Mouse (Mus musculus): ENCODE measurements at regions not wholly inside any gene's neighbourhood (a gene's known extent, or its start where the extent isn't known, plus 50 kb on each side); places are given as distances from the start of the nearest gene placed in this dataset.

GRCm38 (mm10) chr15:6998576-6999070 lies 91.8 kb upstream of the Lifr start:
- no peak overlapping the region for H3K4me3 ChIP-seq (ENCODE audit: low read length)
- H3K9ac ChIP-seq (ENCODE audit: low read length), result no peak overlapping the region
- no peaks in the 10 kb centered on the region for H3K36me3 ChIP-seq (ENCODE audit: control insufficient read depth, insufficient read depth, low read length)
- H3K4me1 ChIP-seq (replicated peaks; ENCODE audit: control insufficient read depth, insufficient read depth, low read length), result no peaks in the 10 kb centered on the region
- no peaks in the 10 kb centered on the region for H3K27me3 ChIP-seq (ENCODE audit: control insufficient read depth, insufficient read depth, low read depth, low read length)
- no peak overlapping the region for H3K4me2 ChIP-seq (ENCODE audit: low read depth, low read length)
- H3K27ac ChIP-seq (ENCODE audit: low read length), result no peak overlapping the region
- no peaks in the 10 kb centered on the region for H3K9me3 ChIP-seq (ENCODE audit: control insufficient read depth, low read length)
- ATAC-seq (ENCODE audit: low read depth), result no peak
- 60% methylated on average over 5 of the region's 5 CpGs for WGBS

- ATAC-seq (ENCODE audit: low read depth), result no peak
- Histone ChIP-seq H3K4me1 (replicated peaks; ENCODE audit: control insufficient read depth, insufficient read depth, low read length) (no peaks in the 10 kb centered on the region), H3K9ac (ENCODE audit: low read length) (no peak overlapping the region), H3K4me2 (ENCODE audit: low read depth, low read length) (no peak overlapping the region), H3K27ac (ENCODE audit: low read length) (no peak overlapping the region), H3K9me3 (ENCODE audit: control insufficient read depth, low read length) (no peaks in the 10 kb centered on the region), H3K4me3 (ENCODE audit: low read length) (no peak overlapping the region), H3K27me3 (ENCODE audit: control insufficient read depth, insufficient read depth, low read depth, low read length) (no peaks in the 10 kb centered on the region), H3K36me3 (ENCODE audit: control insufficient read depth, insufficient read depth, low read length) (no peaks in the 10 kb centered on the region)
- WGBS, result 70% methylated on average over 3 of the region's 3 CpGs
Observed at GRCm38 (mm10) chr15:6999667-7000066, 90.7 kb upstream of the Lifr start.

- no peaks in the 10 kb centered on the region for H3K9me3 ChIP-seq (ENCODE audit: control insufficient read depth, low read length)
- H3K4me3 ChIP-seq (ENCODE audit: low read length), result no peak overlapping the region
- no peak overlapping the region for H3K9ac ChIP-seq (ENCODE audit: low read length)
- no peaks in the 10 kb centered on the region for H3K4me1 ChIP-seq (replicated peaks; ENCODE audit: control insufficient read depth, insufficient read depth, low read length)
- no peaks in the 10 kb centered on the region for H3K27me3 ChIP-seq (ENCODE audit: control insufficient read depth, insufficient read depth, low read depth, low read length)
- no peaks in the 10 kb centered on the region for H3K36me3 ChIP-seq (ENCODE audit: control insufficient read depth, insufficient read depth, low read length)
- ATAC-seq (ENCODE audit: low read depth), result no peak
- H3K27ac ChIP-seq (ENCODE audit: low read length), result no peak overlapping the region
- 34% methylated on average over 5 of the region's 5 CpGs for WGBS
- H3K4me2 ChIP-seq (ENCODE audit: low read depth, low read length), result no peak overlapping the region
Observed at GRCm38 (mm10) chr15:7002226-7002625, 88.2 kb upstream of the Lifr start.

GRCm38 (mm10) chr15:7003311-7003710 lies 87.1 kb upstream of the Lifr start:
- WGBS, result 51% methylated on average over 2 of the region's 2 CpGs

GRCm38 (mm10) chr15:7005142-7005541 lies 85.3 kb upstream of the Lifr start:
- no peak overlapping the region for H3K27ac ChIP-seq (ENCODE audit: low read length)
- H3K27me3 ChIP-seq (ENCODE audit: control insufficient read depth, insufficient read depth, low read depth, low read length), result no peaks in the 10 kb centered on the region
- no peaks in the 10 kb centered on the region; the same call in 1 of the 2 replicates for H3K36me3 ChIP-seq (ENCODE audit: control insufficient read depth, insufficient read depth, low read length)
- H3K9ac ChIP-seq (ENCODE audit: low read length), result no peak overlapping the region
- no peak overlapping the region for H3K4me2 ChIP-seq (ENCODE audit: low read depth, low read length)
- no peaks in the 10 kb centered on the region for H3K9me3 ChIP-seq (ENCODE audit: control insufficient read depth, low read length)
- no peak for ATAC-seq (ENCODE audit: low read depth)
- no peak overlapping the region for H3K4me3 ChIP-seq (ENCODE audit: low read length)
- WGBS, result 75% methylated on average over 1 of the region's 1 CpGs
- peaks cover 4% of the 10 kb centered on the region; the same call in 1 of the 2 replicates for H3K4me1 ChIP-seq (replicated peaks; ENCODE audit: control insufficient read depth, insufficient read depth, low read length)

More at GRCm38 (mm10) chr15:7003311-7003710, 87.1 kb upstream of the Lifr start:
- Histone ChIP-seq H3K9ac (ENCODE audit: low read length) (no peak overlapping the region), H3K9me3 (ENCODE audit: control insufficient read depth, low read length) (no peaks in the 10 kb centered on the region), H3K27me3 (ENCODE audit: control insufficient read depth, insufficient read depth, low read depth, low read length) (no peaks in the 10 kb centered on the region), H3K4me3 (ENCODE audit: low read length) (no peak overlapping the region), H3K4me1 (replicated peaks; ENCODE audit: control insufficient read depth, insufficient read depth, low read length) (no peaks in the 10 kb centered on the region), H3K4me2 (ENCODE audit: low read depth, low read length) (no peak overlapping the region), H3K27ac (ENCODE audit: low read length) (no peak overlapping the region), H3K36me3 (ENCODE audit: control insufficient read depth, insufficient read depth, low read length) (no peaks in the 10 kb centered on the region)
- ATAC-seq (ENCODE audit: low read depth), result no peak

GRCm38 (mm10) chr15:7006271-7006670 lies 84.1 kb upstream of the Lifr start:
- Histone ChIP-seq H3K4me3 (ENCODE audit: low read length) (no peak overlapping the region), H3K27ac (ENCODE audit: low read length) (no peak overlapping the region), H3K4me1 (replicated peaks; ENCODE audit: control insufficient read depth, insufficient read depth, low read length) (peaks cover 4% of the 10 kb centered on the region; the same call in 1 of the 2 replicates), H3K4me2 (ENCODE audit: low read depth, low read length) (no peak overlapping the region), H3K36me3 (ENCODE audit: control insufficient read depth, insufficient read depth, low read length) (no peaks in the 10 kb centered on the region; the same call in 1 of the 2 replicates), H3K9ac (ENCODE audit: low read length) (no peak overlapping the region), H3K27me3 (ENCODE audit: control insufficient read depth, insufficient read depth, low read depth, low read length) (no peaks in the 10 kb centered on the region), H3K9me3 (ENCODE audit: control insufficient read depth, low read length) (no peaks in the 10 kb centered on the region)
- WGBS, result 67% methylated on average over 2 of the region's 2 CpGs
- no peak for ATAC-seq (ENCODE audit: low read depth)

- Histone ChIP-seq H3K27me3 (ENCODE audit: control insufficient read depth, insufficient read depth, low read depth, low read length) (no peaks in the 10 kb centered on the region), H3K4me3 (ENCODE audit: low read length) (no peak overlapping the region), H3K9me3 (ENCODE audit: control insufficient read depth, low read length) (no peaks in the 10 kb centered on the region), H3K4me2 (ENCODE audit: low read depth, low read length) (no peak overlapping the region), H3K36me3 (ENCODE audit: control insufficient read depth, insufficient read depth, low read length) (no peaks in the 10 kb centered on the region; the same call in 1 of the 2 replicates), H3K4me1 (replicated peaks; ENCODE audit: control insufficient read depth, insufficient read depth, low read length) (peaks cover 4% of the 10 kb centered on the region), H3K27ac (ENCODE audit: low read length) (no peak overlapping the region), H3K9ac (ENCODE audit: low read length) (no peak overlapping the region)
- 57% methylated on average over 7 of the region's 7 CpGs for WGBS
- no peak for ATAC-seq (ENCODE audit: low read depth)
Observed at GRCm38 (mm10) chr15:7008725-7009380, 81.6 kb upstream of the Lifr start.

GRCm38 (mm10) chr15:7010966-7011695 lies 79.3 kb upstream of the Lifr start:
- no peak overlapping the region for H3K4me3 ChIP-seq (ENCODE audit: low read length)
- H3K27me3 ChIP-seq (ENCODE audit: control insufficient read depth, insufficient read depth, low read depth, low read length), result no peaks in the 10 kb centered on the region
- no peak overlapping the region for H3K4me2 ChIP-seq (ENCODE audit: low read depth, low read length)
- ATAC-seq (ENCODE audit: low read depth), result no peak
- peaks cover 14% of the 10 kb centered on the region for H3K4me1 ChIP-seq (replicated peaks; ENCODE audit: control insufficient read depth, insufficient read depth, low read length)
- no peaks in the 10 kb centered on the region for H3K9me3 ChIP-seq (ENCODE audit: control insufficient read depth, low read length)
- no peak overlapping the region for H3K27ac ChIP-seq (ENCODE audit: low read length)
- no peak overlapping the region for H3K9ac ChIP-seq (ENCODE audit: low read length)
- H3K36me3 ChIP-seq (ENCODE audit: control insufficient read depth, insufficient read depth, low read length), result no peaks in the 10 kb centered on the region; the same call in 1 of the 2 replicates
- 65% methylated on average over 4 of the region's 4 CpGs for WGBS

- WGBS, result 54% methylated on average over 2 of the region's 2 CpGs
- Histone ChIP-seq H3K9ac (ENCODE audit: low read length) (no peak overlapping the region), H3K36me3 (ENCODE audit: control insufficient read depth, insufficient read depth, low read length) (no peaks in the 10 kb centered on the region; the same call in 1 of the 2 replicates)
Observed at GRCm38 (mm10) chr15:7011696-7012070, 78.7 kb upstream of the Lifr start.

More at GRCm38 (mm10) chr15:7011696-7012070, 78.7 kb upstream of the Lifr start:
- no peaks in the 10 kb centered on the region for H3K27me3 ChIP-seq (ENCODE audit: control insufficient read depth, insufficient read depth, low read depth, low read length)
- no peak overlapping the region for H3K4me2 ChIP-seq (ENCODE audit: low read depth, low read length)
- H3K4me3 ChIP-seq (ENCODE audit: low read length), result no peak overlapping the region
- ATAC-seq (ENCODE audit: low read depth), result no peak
- no peaks in the 10 kb centered on the region for H3K9me3 ChIP-seq (ENCODE audit: control insufficient read depth, low read length)
- peaks cover 18% of the 10 kb centered on the region for H3K4me1 ChIP-seq (replicated peaks; ENCODE audit: control insufficient read depth, insufficient read depth, low read length)
- H3K27ac ChIP-seq (ENCODE audit: low read length), result no peak overlapping the region

Data from lung, embryonic 16.5 days (tissue).